Mouse (Mus musculus) stomach, embryonic 14.5 days (tissue): ENCODE measurements around the gene Atp1b1. TPM values are rescaled to one million over a fixed set of nuclear protein-coding genes. Genes with fewer than 3 reads are reported as not detected.

Source experiments
- ATAC-seq: fragments of 200-750 bp; cut with Nextera tagmentation; 2 replicates; pipeline ENCODE4 v1.8.0; 2017; ENCODE audit warnings: low read depth, moderate TSS enrichment; ENCODE audit not compliant: insufficient number of reproducible peaks, insufficient read depth, low FRiP score
- H3K27ac ChIP-seq: fragments of 300-500 bp; sonication (generic); 2 replicates; pipeline ENCODE4 v1.5.1; 2014; ENCODE audit warnings: mild to moderate bottlenecking, low read length, moderate library complexity, mixed read lengths
- H3K27me3 ChIP-seq: fragments of 300-500 bp; sonication (generic); 2 replicates; pipeline ENCODE4 v1.6.1; 2014; ENCODE audit warnings: low read length, control low read depth, mixed read lengths; ENCODE audit not compliant: control insufficient read depth, insufficient read depth
- H3K36me3 ChIP-seq: fragments of 300-500 bp; sonication (generic); 2 replicates; pipeline ENCODE4 v1.6.1; 2014; ENCODE audit warnings: mild to moderate bottlenecking, control low read depth, low read length, moderate library complexity, mixed read lengths; ENCODE audit not compliant: control insufficient read depth, insufficient read depth
- H3K4me1 ChIP-seq: fragments of 300-500 bp; sonication (generic); 2 replicates; pipeline ENCODE4 v1.6.1; 2014; ENCODE audit warnings: low read length, control low read depth, mixed read lengths; ENCODE audit not compliant: control insufficient read depth, insufficient read depth
- H3K4me2 ChIP-seq: fragments of 300-500 bp; sonication (generic); replicated peaks from 2 replicates; pipeline ENCODE4 v1.6.1; 2014; ENCODE audit warnings: low read depth, low read length, control low read depth
- H3K4me3 ChIP-seq: fragments of 300-500 bp; sonication (generic); 2 replicates; pipeline ENCODE4 v1.5.1; 2014; ENCODE audit warnings: low read depth, low read length, control low read depth
- H3K9ac ChIP-seq: fragments of 300-500 bp; sonication (generic); replicated peaks from 2 replicates; pipeline ENCODE4 v1.6.1; 2014; ENCODE audit warnings: low read depth, mild to moderate bottlenecking, control low read depth, low read length, moderate library complexity, mixed read lengths
- H3K9me3 ChIP-seq: fragments of 300-500 bp; sonication (generic); 2 replicates; pipeline ENCODE4 v1.6.1; 2016; ENCODE audit warnings: low read depth, low read length, control low read depth; ENCODE audit not compliant: control insufficient read depth
- WGBS: fragments of 180-500 bp; shearing (Covaris S2); extraction: QIAGEN DNeasy Blood & Tissue Kit; methylation state at CpG from one replicate; pipeline ENCODE4 v1.1.7; 2014; 5-methylcytosine and 5-hydroxymethylcytosine counted together
- polyA plus RNA-seq: library from polyadenylated mRNA; unstranded; fragments of >200 nt; fragmentation: Nextera tagmentation; extraction: Ambion mirVana; gene quantifications from 2 replicates; pipeline ENCODE4 v1.2.1, GENCODE M21; 2014

The Atp1b1 gene
- polyA plus RNA-seq, 1 experiment from 2014 or later = 76.9 TPM

DNA sequence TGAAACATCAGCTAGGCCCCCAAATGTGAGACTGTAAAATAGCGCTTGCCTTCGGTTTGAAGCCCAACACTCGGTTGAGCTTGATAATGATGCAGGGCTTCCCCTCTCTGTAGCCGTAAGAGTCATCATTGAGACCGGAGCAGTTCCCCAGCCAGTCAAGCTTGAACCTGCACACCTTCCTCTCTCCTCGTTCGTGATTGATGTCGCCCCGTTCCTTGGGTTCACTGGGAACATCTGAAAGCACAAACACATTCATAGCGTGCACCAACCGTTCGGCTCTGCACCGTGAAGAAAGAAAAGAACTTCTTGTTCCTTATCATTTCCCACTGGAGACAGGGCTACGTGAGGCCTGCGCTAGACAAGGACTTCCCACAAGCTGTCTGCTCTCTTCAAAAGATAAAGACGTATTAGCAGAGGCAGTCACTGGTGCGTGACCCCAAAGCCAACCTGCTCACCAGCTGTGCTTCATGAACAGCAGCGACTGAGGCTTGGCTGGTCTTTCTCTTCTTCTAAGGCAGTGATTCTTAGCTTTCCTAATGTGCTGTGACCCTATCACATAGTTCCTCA, 16.7 kb downstream of the Atp1b1 start:
- H3K27me3 ChIP-seq = no peaks in the 10 kb centered on the region
- H3K4me1 ChIP-seq = no peaks in the 10 kb centered on the region
- H3K4me2 ChIP-seq = no peak overlapping the region
- WGBS = 68% methylated on average over 18 of the region's 18 CpGs
- H3K9me3 ChIP-seq = no peaks in the 10 kb centered on the region
- no peak overlapping the region for H3K4me3 ChIP-seq
- H3K9ac ChIP-seq = no peak overlapping the region
- peaks cover 30% of the 10 kb centered on the region for H3K36me3 ChIP-seq
- ATAC-seq = no peak
- no peak overlapping the region for H3K27ac ChIP-seq

DNA sequence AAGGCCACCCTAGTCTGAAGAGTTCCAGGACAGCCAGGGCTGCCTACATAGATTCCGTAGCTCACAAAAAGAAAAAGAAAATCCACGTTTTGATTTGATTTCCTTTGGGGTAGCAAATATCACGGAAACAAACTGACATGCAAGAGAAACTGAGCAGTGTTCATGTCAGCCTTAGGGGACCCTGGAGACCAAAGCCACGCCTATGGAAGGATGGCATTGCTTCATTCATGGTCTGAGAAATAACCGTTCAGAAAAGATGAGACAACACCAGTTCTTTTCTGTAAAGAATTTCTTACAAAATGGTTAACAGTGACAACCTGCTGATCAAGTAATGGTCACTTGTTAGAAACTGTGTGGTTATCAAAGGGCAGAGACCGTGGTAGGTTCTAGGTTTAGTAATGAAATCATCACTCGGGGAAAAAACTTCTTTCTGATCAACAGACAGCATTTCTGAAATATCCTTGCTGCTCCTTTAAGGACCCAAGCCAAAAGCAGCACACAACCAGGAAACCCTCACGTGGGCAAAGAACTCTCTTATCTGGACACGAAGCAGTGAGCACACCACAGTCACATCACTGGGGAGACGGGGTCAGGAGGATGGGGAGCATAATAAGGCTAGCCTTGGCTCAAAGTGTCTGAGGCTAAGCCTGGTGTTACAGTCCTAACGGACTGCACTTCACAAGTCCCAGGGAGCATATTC, 17.3 kb downstream of the Atp1b1 start:
- Histone ChIP-seq H3K27ac (no peak overlapping the region), H3K9me3 (no peaks in the 10 kb centered on the region), H3K36me3 (peaks cover 30% of the 10 kb centered on the region), H3K27me3 (no peaks in the 10 kb centered on the region), H3K4me3 (no peak overlapping the region), H3K9ac (no peak overlapping the region), H3K4me1 (no peaks in the 10 kb centered on the region), H3K4me2 (no peak overlapping the region)
- WGBS = 81% methylated on average over 11 of the region's 11 CpGs
- ATAC-seq = no peak

DNA sequence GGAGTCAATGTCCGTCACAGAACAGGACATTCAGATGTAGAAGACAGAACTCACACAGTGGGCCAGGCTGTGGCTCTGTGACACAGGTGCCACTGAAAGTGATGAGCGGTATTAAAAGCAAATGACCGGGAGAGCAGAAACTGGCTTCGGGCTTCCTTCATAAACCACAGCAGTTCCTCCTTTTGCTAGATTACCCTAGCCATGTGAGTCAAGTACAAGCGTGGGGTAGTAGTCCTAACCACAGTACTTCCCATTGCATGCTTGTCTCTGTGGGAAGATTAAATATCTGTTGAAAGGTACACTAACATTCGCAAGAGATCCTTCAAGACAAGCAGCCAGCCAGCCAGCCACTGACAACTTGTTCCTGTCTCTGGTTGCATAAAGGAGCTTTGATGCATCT, 17.9 kb downstream of the Atp1b1 start:
- Histone ChIP-seq H3K4me1 (no peaks in the 10 kb centered on the region), H3K9me3 (no peaks in the 10 kb centered on the region), H3K9ac (no peak overlapping the region), H3K27ac (no peak overlapping the region), H3K27me3 (no peaks in the 10 kb centered on the region), H3K36me3 (peaks cover 30% of the 10 kb centered on the region), H3K4me3 (no peak overlapping the region), H3K4me2 (no peak overlapping the region)
- ATAC-seq = no peak
- 90% methylated on average over 6 of the region's 6 CpGs for WGBS

DNA sequence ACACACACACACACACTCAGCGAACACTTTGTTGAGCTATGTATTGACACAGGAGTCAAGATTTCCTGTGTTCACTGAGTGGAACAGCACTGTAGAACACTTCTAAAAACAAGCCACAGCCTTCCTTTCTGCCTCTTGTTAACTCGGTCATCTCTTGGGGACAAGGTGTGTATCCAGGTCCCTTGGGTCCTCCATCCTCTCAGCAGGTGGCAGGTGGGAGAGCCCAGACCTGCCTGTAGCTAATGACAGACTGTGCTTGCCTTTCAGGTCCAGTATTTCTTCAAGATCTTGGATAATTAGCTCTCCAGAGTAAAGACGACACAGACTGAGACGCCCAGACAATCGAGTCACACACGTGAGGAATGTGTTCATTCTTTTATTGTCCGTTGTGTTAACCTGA, 21.4 kb downstream of the Atp1b1 start:
- no peak overlapping the region for H3K4me3 ChIP-seq
- no peaks in the 10 kb centered on the region for H3K9me3 ChIP-seq
- no peaks in the 10 kb centered on the region for H3K27me3 ChIP-seq
- H3K4me2 ChIP-seq = no peak overlapping the region
- H3K36me3 ChIP-seq = peaks cover 26% of the 10 kb centered on the region
- H3K4me1 ChIP-seq = no peaks in the 10 kb centered on the region
- H3K27ac ChIP-seq = no peak overlapping the region
- no peak overlapping the region for H3K9ac ChIP-seq
- 84% methylated on average over 7 of the region's 7 CpGs for WGBS
- ATAC-seq = no peak

DNA sequence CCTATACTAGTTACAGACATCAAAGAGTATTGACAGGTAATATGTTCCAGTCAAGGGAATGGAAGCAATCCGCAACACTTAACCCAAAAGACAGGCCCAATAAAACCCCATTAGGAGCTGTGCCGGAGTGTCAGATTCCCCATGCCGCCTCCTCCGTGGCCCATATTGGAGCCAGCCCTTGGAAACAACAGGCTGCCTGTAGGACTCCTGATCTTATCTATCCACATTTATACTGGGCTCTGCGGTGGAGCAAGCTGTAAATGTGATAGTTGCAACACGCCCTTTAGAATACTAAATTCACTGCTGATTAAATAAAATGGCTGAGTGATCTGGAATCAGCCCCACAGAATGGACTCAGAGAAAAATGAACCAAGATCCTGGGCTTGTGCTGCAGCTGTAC, 24.1 kb downstream of the Atp1b1 start:
- no peak overlapping the region for H3K4me3 ChIP-seq
- H3K4me1 ChIP-seq = no peaks in the 10 kb centered on the region
- H3K27me3 ChIP-seq = no peaks in the 10 kb centered on the region
- H3K4me2 ChIP-seq = no peak overlapping the region
- H3K36me3 ChIP-seq = peaks cover 13% of the 10 kb centered on the region; the same call in 1 of the 2 replicates
- no peak for ATAC-seq
- H3K27ac ChIP-seq = no peak overlapping the region
- H3K9ac ChIP-seq = no peak overlapping the region
- no peaks in the 10 kb centered on the region for H3K9me3 ChIP-seq
- 70% methylated on average over 6 of the region's 6 CpGs for WGBS

DNA sequence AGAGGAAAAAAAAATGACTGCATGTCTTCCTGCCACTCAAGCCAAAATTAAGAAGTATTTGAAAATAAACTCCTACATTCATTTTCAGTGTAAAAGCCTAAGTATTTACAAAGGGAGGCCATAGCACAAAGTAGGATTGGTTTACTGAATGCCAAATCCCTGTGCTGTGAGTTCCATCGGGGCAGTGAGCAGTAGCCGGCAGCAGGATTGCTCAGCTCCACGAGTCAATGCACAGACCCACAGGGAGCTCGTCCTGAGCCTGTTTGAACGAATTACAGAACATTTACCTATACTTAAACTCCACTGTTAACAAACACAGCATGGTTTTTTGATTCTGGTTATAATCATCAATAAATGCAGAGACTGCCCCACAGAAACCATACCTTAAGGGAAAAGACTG, 25.5 kb downstream of the Atp1b1 start:
- Histone ChIP-seq H3K4me2 (no peak overlapping the region), H3K27ac (no peak overlapping the region), H3K27me3 (no peaks in the 10 kb centered on the region), H3K4me1 (no peaks in the 10 kb centered on the region), H3K36me3 (peaks cover 5% of the 10 kb centered on the region; the same call in 1 of the 2 replicates), H3K4me3 (no peak overlapping the region), H3K9ac (no peak overlapping the region), H3K9me3 (no peaks in the 10 kb centered on the region)
- no peak for ATAC-seq
- WGBS = 53% methylated on average over 5 of the region's 5 CpGs

DNA sequence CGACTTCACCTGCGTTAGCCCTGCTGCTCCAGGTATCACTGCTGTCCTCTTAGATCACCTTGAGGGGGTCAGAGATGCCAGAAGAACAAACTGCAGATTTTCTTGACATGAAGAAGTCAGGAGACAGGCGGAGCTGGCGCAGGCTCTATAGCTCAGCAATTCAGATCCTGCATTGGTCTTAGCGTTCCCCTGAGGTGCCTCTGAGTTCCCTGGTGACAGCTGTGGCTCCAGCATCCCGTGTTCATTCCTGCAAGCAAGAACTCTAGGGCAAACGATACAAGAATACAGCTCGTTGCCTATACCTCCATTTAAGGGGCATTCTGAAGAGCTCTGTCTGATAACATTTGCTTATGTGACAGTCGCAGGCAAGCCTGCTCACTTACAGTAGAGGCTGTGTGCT, 29.5 kb downstream of the Atp1b1 start:
- no peak for ATAC-seq
- Histone ChIP-seq H3K9ac (no peak overlapping the region), H3K9me3 (no peaks in the 10 kb centered on the region), H3K36me3 (no peaks in the 10 kb centered on the region), H3K27ac (no peak overlapping the region), H3K27me3 (no peaks in the 10 kb centered on the region), H3K4me2 (no peak overlapping the region), H3K4me1 (no peaks in the 10 kb centered on the region), H3K4me3 (no peak overlapping the region)
- 86% methylated on average over 9 of the region's 9 CpGs for WGBS

DNA sequence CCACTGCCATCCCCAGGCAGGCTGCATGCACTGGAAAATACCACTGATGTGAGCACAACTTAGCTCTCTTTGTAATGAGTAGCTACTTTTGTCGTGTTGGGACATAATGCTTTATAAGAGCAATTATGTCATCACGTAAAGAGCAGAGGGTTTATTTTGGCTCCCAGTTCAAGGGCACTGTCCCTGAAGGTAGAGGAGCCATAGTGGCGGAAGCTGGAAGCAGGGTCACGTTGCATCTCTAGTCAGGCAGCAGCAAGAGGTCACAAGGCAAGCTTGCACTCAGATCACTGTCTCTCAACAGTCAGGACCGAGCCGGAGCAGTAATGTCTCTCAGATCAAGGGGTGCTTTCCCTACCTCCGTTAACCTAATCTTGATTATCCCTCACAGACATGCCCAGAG, 30.4 kb downstream of the Atp1b1 start:
- ATAC-seq = no peak
- Histone ChIP-seq H3K9ac (no peak overlapping the region), H3K9me3 (no peaks in the 10 kb centered on the region), H3K4me2 (no peak overlapping the region), H3K36me3 (no peaks in the 10 kb centered on the region), H3K27me3 (no peaks in the 10 kb centered on the region), H3K4me3 (no peak overlapping the region), H3K4me1 (no peaks in the 10 kb centered on the region), H3K27ac (no peak overlapping the region)
- 77% methylated on average over 7 of the region's 7 CpGs for WGBS

DNA sequence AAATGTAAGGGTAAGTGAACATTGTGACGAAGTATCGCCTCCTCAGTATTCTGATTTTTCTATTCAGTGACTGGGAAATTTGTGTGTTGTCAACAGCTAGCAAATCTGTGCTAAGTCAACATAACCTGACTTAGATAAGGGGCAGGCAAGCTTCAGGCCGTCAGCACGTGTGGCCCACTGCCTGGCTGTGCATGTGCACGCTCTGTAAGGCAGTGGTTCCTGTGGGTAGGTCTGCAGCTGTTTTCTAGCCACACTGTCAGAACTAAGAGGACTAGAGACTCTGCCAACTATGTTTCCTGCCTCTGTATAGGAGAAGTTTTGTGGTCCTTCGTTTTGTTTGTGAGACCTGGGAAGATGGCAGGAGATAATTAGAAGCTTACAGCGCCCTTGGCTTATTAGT, 31.9 kb downstream of the Atp1b1 start:
- Histone ChIP-seq H3K27me3 (no peaks in the 10 kb centered on the region), H3K9ac (no peak overlapping the region), H3K27ac (no peak overlapping the region), H3K9me3 (no peaks in the 10 kb centered on the region), H3K36me3 (no peaks in the 10 kb centered on the region), H3K4me2 (no peak overlapping the region), H3K4me1 (no peaks in the 10 kb centered on the region), H3K4me3 (no peak overlapping the region)
- peak; percentile 61; the same call in 1 of the 2 replicates for ATAC-seq
- 69% methylated on average over 7 of the region's 7 CpGs for WGBS
